Mouse (Mus musculus): ENCODE measurements around the gene C1rb.
A peak's percentile ranks its signal among the peaks of the same experiment; 100 is the strongest.
"Not testable (repeated sequence)": the region's sequence is repeated elsewhere in the genome, so short reads cannot be mapped to it uniquely, and the experiment has no call there.

Gene C1rb

GRCm38 (mm10) chr6:124570026-124570425, at the start of gene C1rb:
Gene C1rb, plus strand, starts transcription at chr6:124570294.
- DNase-seq (ENCODE audit: low read depth, low spot score) = peak; percentile 76

GRCm38 (mm10) chr6:124522082-124522481, 48.0 kb upstream of the C1rb start:
- DNase-seq (ENCODE audit: low read depth, low spot score) = not testable (repeated sequence)

GRCm38 (mm10) chr6:124527881-124528280, 42.2 kb upstream of the C1rb start:
- DNase-seq (ENCODE audit: low read depth, low spot score) = no peak

- no peak for DNase-seq (ENCODE audit: low read depth, low spot score)
These were observed 39.0 kb upstream of the C1rb start for GRCm38 (mm10) chr6:124531077-124531476.

- not testable (repeated sequence) for DNase-seq (ENCODE audit: low read depth, low spot score)
These were observed 33.8 kb upstream of the C1rb start for GRCm38 (mm10) chr6:124536125-124536829.

- DNase-seq (ENCODE audit: low read depth, low spot score) = not testable (repeated sequence)
These were observed 28.9 kb upstream of the C1rb start for GRCm38 (mm10) chr6:124541176-124541575.

GRCm38 (mm10) chr6:124542284-124542683, 27.8 kb upstream of the C1rb start, which contains the start of gene C1s1:
Gene C1s1, minus strand, starts transcription at chr6:124542359.
- peak; percentile 85 for DNase-seq (ENCODE audit: low read depth, low spot score)

- peak; percentile 57 for DNase-seq (ENCODE audit: low read depth, low spot score)
These were observed 25.6 kb upstream of the C1rb start for GRCm38 (mm10) chr6:124544466-124544865.

- DNase-seq (ENCODE audit: low read depth, low spot score) = peak; percentile 56
These were observed 24.7 kb upstream of the C1rb start for GRCm38 (mm10) chr6:124545425-124545824.

- DNase-seq (ENCODE audit: low read depth, low spot score) = not testable (repeated sequence)
These were observed 22.1 kb upstream of the C1rb start for GRCm38 (mm10) chr6:124547979-124548378.

- DNase-seq (ENCODE audit: low read depth, low spot score) = no peak
These were observed 21.0 kb upstream of the C1rb start for GRCm38 (mm10) chr6:124549023-124549550.

GRCm38 (mm10) chr6:124552766-124553165, 17.3 kb upstream of the C1rb start:
- DNase-seq (ENCODE audit: low read depth, low spot score) = no peak

- DNase-seq (ENCODE audit: low read depth, low spot score) = not testable (repeated sequence)
These were observed 14.1 kb upstream of the C1rb start for GRCm38 (mm10) chr6:124555956-124556355.

GRCm38 (mm10) chr6:124561156-124561555, 8.9 kb upstream of the C1rb start:
- not testable (repeated sequence) for DNase-seq (ENCODE audit: low read depth, low spot score)

GRCm38 (mm10) chr6:124561611-124562010, 8.5 kb upstream of the C1rb start:
- not testable (repeated sequence) for DNase-seq (ENCODE audit: low read depth, low spot score)

- not testable (repeated sequence) for DNase-seq (ENCODE audit: low read depth, low spot score)
These were observed 5.1 kb downstream of the C1rb start for GRCm38 (mm10) chr6:124575155-124575678.

- not testable (repeated sequence) for DNase-seq (ENCODE audit: low read depth, low spot score)
These were observed 10.1 kb downstream of the C1rb start for GRCm38 (mm10) chr6:124580155-124580554.

GRCm38 (mm10) chr6:124582231-124582630, 12.1 kb downstream of the C1rb start:
- DNase-seq (ENCODE audit: low read depth, low spot score) = peak; percentile 62

GRCm38 (mm10) chr6:124584935-124585334, 14.8 kb downstream of the C1rb start:
- DNase-seq (ENCODE audit: low read depth, low spot score) = peak; percentile 34

- peak; percentile 66 for DNase-seq (ENCODE audit: low read depth, low spot score)
These were observed 15.7 kb downstream of the C1rb start for GRCm38 (mm10) chr6:124585761-124586160.

- DNase-seq (ENCODE audit: low read depth, low spot score) = peak; percentile 21
These were observed 16.2 kb downstream of the C1rb start for GRCm38 (mm10) chr6:124586266-124586665.

- DNase-seq (ENCODE audit: low read depth, low spot score) = peak; percentile 93
These were observed 18.7 kb downstream of the C1rb start for GRCm38 (mm10) chr6:124588771-124589170.

- DNase-seq (ENCODE audit: low read depth, low spot score) = no peak
These were observed 22.1 kb downstream of the C1rb start for GRCm38 (mm10) chr6:124592186-124592700.
